29 mouse cellular contexts compared by ENCODE assay signal in the genomic region with DNA sequence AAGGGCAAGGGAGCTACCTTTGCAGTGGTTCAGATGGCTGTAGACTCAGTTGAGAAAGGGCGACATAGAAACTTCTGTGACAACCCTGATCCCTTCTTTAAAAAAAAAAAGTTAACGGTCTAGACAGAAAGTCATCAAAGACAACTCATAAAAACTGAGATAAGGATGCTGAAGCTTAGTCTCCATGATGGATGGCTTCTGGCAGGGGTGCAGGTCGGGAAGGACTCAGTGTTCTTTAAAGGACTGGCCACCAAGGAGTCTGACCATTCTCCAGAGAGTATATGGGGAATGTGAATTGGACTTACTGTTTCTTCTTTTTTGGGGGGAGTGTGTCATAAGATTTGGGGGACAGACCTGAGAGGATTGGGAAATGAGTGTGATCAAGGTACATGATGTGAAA.
"Had no signal": no experiment of that assay in that cellular context is flagged by ENCODE, and none has a peak within 500 bp of the region (broad histone marks: within the 10 kb centered on the region; RNA-seq: fewer than 3 reads in every experiment).

No protein-coding gene starts in this region.

- H3K4me2 ChIP-seq: heart, embryonic 11.5 days; heart, embryonic 12.5 days; heart, embryonic 13.5 days; heart, embryonic 15.5 days; hindbrain, embryonic 12.5 days; hindbrain, embryonic 13.5 days; hindbrain, embryonic 14.5 days; hindbrain, embryonic 15.5 days; intestine, embryonic 15.5 days; kidney, embryonic 15.5 days had no signal

- H3K27me3 ChIP-seq: heart, embryonic 12.5 days; heart, embryonic 13.5 days; heart, embryonic 15.5 days; hindbrain, embryonic 12.5 days; hindbrain, embryonic 13.5 days; hindbrain, embryonic 15.5 days; intestine, embryonic 15.5 days; kidney, embryonic 15.5 days had no signal

- H3K4me3 ChIP-seq: heart, embryonic 10.5 days; heart, embryonic 12.5 days; heart, embryonic 13.5 days; heart, embryonic 15.5 days; hindbrain, embryonic 10.5 days; hindbrain, embryonic 12.5 days; hindbrain, embryonic 13.5 days; hindbrain, embryonic 15.5 days; intestine, embryonic 15.5 days; kidney, embryonic 15.5 days; layer of hippocampus, adult 2 months had no signal

- DNase-seq: heart, postnatal 10 days; heart, postnatal 14 days; heart, postnatal 36 days; heart, postnatal 4 days; kidney, adult 11 months; kidney, adult 18-20 months; kidney, adult 2 months; kidney, adult 8-10 months; kidney, adult 9 months; kidney, postnatal 10 days; kidney, postnatal 14 days; kidney, postnatal 25 days; kidney, postnatal 36 days; kidney, postnatal 4 days; layer of hippocampus, adult 9-11 months; layer of hippocampus, postnatal 36 days had no signal

- H3K36me3 ChIP-seq: heart, embryonic 10.5 days; heart, embryonic 12.5 days; heart, embryonic 13.5 days; heart, embryonic 15.5 days; hindbrain, embryonic 10.5 days; hindbrain, embryonic 12.5 days; hindbrain, embryonic 13.5 days; hindbrain, embryonic 15.5 days; intestine, embryonic 15.5 days; kidney, embryonic 15.5 days had no signal
